Mouse (Mus musculus) heart, adult 2 months (tissue): Measurements from ENCODE around the gene Glis1.

Experiments
- CTCF ChIP-seq: fragments of 200-600 bp; IDR thresholded peaks from 2 replicates; pipeline ENCODE4 v1.8.1; 2022; ENCODE audit warnings: antibody characterized with exemption, mild to moderate bottlenecking, moderate library complexity
- POLR2A ChIP-seq: fragments of 200-500 bp; IDR thresholded peaks from 2 replicates; pipeline ENCODE4 v1.6.1; 2011; ENCODE audit warnings: mild to moderate bottlenecking, low read depth, low read length, control low read depth; ENCODE audit not compliant: insufficient read depth

DNA sequence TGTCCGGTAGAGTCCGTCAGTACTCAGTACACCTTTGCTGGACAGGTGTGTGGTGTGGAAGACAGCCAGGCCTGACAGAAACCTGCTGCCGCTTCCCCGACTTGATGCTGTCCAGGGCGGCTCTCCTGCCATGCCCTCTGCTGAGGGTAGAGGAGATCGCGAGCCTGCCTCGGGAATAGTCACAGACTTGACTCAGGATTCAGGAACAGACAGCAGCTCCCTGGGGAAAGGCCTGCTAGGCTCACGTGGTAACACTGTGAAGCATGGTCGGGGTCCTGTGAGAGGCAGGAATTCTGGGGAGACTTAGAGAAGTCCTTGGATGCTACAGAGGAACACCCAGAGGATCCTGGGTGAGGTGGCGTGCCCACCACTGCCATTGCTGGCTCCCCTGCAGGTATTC is 34.4 kb downstream of the Glis1 start:
- no peak for TF ChIP-seq CTCF
- TF ChIP-seq POLR2A, result no peak
